Mouse (Mus musculus): Measurements from ENCODE around the gene Sept10.
A peak's percentile ranks its signal among the peaks of the same experiment; 100 is the strongest.

Sept10 gene

DNA sequence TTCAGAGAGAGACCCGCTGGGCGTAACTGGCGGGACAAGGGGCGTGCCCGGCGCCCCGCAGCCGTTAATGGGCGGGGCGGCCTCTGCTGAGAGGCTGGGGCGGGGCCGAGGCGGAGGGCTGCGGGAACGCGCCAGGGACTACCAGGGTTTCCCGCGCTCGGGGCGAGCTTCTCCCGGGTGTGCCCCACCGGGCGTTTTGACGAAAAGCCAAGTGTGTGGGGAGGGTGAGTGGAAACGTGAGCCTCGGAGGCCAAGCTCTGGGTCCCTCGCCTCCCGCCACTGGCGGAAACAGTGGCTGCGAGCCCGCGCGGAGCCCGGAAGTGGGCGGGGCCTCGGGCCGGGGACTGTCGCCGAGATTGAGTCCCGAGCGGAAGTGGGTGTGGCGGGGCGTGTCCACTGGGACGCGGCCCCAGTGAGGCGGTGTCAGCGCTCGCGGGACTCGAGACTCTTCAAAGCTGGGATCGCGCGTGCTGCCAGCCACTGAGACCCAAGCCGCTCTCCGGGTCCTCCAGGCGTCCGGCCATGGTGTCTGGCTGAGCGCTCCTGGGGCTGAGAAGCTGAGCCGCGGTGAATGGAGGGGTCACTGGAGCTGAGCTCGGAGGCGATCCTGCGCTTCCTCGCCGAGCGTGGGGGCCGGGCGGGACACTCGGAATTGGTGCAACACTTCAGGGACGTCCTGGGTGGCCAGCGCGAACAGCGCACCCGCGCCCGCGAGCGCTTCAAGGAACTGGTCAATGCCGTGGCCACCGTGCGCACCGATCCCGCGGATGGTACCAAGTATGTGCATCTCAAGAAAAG is at the start of gene Sept10, which contains the start of gene Sowahc:
Gene Sept10 (minus strand): TSS at position 375 of the 798 bp plus-strand sequence.
Gene Sowahc (plus strand): TSS at position 481 of the 798 bp plus-strand sequence.
- DNase-seq = peak; percentile 96 to 97

GRCm38 (mm10) chr10:59268754-59269153 is 47.1 kb upstream of the Sept10 start:
- no peak for DNase-seq

DNA sequence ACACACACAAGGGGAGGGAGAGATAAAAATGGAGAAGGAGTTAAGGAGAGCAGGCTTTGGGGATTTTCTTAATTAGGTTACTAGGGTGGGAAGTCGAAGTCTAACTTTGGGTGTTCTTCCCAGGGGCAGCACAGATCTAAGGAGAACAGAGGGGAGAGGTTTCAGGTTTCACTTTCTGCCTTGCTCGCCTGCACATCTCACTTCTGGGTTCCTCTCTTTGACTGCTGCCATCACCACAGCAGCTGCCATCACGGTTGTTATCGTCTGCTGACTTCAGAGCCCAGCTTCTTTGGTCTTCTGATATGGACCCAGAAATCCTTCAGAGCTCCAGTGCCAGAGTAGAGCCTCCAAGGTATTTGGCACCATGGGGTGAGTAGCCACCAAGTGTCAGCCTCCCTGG is 46.5 kb upstream of the Sept10 start:
- no peak for DNase-seq

DNA sequence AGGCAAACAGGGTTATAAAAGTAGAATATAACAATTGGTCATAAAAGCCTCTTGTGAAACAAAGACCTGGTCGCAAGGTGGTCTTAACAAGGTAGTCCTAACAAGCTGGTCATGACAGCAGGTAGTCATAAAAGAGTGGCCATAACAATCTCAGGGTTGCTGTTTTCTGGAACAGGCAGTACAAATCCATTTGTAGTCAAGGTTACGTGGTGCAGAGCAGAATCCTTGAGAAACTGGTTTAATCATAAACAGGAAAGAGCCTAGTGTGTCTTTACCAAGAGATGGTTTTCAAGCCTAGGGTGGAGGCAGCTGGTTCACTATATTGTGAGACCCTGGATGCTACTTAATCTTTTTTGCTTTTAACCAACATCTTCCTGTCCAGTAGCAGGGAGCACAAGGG is 45.6 kb upstream of the Sept10 start:
- DNase-seq = peak in 1 of 2 experiments; percentile 27

GRCm38 (mm10) chr10:59266097-59266496 is 44.5 kb upstream of the Sept10 start:
- no peak for DNase-seq

GRCm38 (mm10) chr10:59265674-59266073 is 44.0 kb upstream of the Sept10 start:
- no peak for DNase-seq

DNA sequence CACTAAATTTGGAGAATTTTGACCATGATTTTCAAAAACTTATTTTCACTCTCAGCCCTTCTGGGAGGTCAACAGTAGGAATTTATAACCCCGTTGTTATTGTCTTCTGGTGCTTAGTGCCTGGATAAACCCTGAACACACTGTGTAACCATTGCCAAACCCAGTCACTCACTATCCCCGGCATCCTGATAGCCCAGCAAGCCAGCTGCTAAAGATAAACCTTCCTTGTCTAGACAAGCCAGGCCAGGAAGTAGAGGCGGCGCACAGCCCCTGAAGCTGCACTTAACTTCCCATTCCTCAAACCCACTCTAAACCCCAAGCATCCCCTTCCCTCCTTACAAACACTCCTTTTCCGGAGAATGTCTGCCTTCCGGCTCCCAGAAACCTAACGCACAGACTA is 43.4 kb upstream of the Sept10 start:
- no peak for DNase-seq

- DNase-seq = no peak
Observed at GRCm38 (mm10) chr10:59262979-59263378, 41.3 kb upstream of the Sept10 start.

- no peak for DNase-seq
Observed at GRCm38 (mm10) chr10:59262021-59262420, 40.4 kb upstream of the Sept10 start.

GRCm38 (mm10) chr10:59261603-59262002 is 40.0 kb upstream of the Sept10 start:
- no peak for DNase-seq

GRCm38 (mm10) chr10:59259572-59259971 is 37.9 kb upstream of the Sept10 start:
- no peak for DNase-seq

- no peak for DNase-seq
Observed at GRCm38 (mm10) chr10:59256533-59256932, 34.9 kb upstream of the Sept10 start.

DNA sequence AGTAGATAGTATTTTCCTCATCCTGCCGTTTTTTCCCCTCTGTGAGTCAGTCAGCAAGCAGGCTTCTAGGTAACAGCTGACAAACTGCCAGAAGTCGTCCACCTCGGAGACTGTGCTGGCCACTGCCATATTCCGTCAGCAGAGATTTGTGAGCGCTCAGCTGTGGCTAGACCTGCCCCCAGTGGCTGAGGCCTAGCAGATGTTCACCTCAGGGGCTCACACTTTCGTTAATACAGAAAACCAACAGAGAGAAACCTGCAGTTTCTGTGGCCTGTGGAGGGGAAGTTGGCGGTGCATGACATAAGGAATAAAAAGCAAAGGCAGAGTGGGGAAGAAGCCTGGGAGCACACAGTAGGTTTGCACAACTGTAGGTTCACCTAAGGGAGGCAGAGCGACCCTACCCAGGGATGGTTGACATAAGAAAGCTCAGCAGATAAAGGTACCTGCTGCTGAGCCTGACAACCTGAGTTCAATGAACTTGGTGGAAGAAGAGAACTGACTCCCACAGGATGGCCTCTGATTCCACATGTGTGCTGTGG is 32.0 kb upstream of the Sept10 start:
- DNase-seq = no peak

DNA sequence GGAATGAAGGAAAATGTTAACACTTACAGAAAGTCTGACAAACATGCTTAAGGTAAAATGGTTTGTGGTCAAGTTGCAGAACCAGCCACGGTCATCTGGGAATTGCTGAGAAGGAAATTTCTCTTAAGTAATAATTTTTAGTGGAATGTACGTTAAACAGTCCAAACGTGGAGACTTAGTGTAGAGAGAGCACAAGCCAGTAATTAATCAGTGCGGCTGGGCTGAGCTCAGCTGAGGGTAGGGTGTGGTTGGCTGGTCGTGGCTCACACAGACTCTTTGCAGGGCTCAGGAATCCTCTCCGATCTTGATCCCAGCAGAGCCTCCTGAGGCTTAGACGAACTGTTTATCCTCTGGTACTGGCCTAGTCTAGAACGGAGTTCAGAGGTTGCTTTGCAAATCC is 30.7 kb upstream of the Sept10 start:
- DNase-seq = no peak

DNA sequence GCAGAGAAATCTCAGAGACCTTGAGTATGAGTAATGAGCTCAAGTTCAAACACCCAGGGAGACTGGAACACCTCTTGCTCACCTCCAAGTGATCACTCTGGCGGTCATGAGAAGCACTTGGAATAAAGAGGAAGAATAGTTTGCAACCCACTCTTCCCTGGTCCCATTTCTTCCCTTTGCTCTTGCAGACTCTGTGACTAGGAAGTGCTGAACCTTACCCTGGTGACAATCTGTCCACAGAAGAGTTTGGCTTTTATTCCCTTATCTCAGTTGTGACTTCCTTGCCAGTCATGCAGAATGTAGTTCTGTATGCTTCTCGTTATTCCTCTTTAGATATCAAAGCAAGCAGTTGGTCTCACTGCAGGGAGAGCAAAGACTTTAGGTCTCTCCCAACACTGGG is 30.3 kb upstream of the Sept10 start:
- no peak for DNase-seq

GRCm38 (mm10) chr10:59250679-59251078 is 29.0 kb upstream of the Sept10 start:
- no peak for DNase-seq

DNA sequence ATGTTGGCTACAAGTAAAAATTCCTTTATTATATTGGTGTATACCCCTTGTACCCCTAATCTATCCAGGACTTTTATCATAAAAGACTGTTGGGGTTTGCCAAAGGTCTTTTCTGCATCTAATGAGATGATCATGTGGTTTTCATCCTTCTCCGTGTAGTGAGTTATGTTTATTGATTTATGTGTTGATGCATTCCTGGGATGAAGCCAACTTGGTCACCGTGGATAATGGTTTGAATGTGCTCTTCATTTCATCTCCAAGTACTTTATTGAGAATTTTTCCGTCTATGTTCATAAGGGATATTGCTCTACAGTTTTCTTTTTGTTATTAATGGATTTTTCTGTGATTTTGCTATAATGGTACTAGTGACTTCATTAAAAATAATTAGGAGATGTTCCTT is 27.9 kb upstream of the Sept10 start:
- no peak for DNase-seq

DNA sequence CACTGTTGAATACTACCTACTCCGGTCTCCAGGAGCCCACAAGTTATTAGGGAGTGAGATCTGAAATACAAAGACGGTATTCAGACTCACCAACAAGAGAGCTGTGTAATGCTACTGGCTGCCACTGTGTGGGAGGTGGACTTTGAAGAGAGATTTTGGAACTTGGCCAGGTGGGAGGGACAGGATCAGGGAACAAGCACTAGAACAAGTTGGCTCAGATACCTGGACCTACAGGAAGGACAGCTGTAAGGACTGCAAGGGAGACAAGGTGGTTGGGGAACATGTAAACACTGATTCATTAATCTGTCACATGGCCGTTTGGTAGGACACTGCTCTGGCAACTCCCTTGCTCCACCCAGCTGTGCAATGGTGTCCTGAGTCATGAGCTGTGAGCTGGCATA is 19.5 kb upstream of the Sept10 start:
- DNase-seq = peak; percentile 69 to 73

GRCm38 (mm10) chr10:59237757-59238156 is 16.1 kb upstream of the Sept10 start:
- no peak for DNase-seq

GRCm38 (mm10) chr10:59236486-59236885 is 14.8 kb upstream of the Sept10 start:
- no peak for DNase-seq

DNA sequence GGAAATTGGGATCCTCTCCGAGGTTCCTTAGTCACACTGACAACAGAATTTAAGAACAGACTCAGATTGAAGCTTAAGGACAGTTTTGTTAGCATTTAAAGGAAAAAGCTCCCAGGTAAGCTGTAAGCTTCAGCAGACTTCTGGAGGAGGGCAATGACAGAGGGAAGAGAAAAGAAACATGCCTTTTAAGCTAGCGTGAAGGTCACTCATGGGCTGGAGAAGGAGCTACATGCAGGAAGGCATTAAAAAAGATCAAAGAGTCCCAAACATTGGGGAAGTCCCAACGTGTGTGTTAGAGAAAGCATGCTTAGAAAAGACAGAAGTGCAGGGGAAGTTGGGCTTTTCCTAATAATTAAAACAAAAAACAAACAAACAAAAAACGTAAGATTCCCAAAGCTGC is 14.2 kb upstream of the Sept10 start:
- no peak for DNase-seq

DNA sequence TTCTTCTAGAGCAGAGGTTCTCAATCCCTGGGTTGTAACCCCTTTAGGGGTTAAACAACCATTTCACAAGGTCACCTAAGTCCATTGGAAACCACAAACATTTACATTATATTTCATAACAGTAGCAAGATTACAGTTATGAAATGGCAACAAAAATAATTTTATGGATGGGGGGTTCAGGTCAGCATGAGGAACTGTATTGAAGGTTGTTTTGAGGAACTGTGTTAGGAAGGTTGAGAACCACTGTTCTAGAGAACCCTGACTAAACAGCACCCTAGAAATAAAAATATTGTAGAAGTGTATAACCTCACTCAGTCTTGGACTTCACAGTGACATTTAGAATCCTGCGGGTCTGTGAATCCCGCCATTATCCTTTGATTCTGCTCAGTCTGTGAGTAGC is 13.6 kb upstream of the Sept10 start:
- no peak for DNase-seq

DNA sequence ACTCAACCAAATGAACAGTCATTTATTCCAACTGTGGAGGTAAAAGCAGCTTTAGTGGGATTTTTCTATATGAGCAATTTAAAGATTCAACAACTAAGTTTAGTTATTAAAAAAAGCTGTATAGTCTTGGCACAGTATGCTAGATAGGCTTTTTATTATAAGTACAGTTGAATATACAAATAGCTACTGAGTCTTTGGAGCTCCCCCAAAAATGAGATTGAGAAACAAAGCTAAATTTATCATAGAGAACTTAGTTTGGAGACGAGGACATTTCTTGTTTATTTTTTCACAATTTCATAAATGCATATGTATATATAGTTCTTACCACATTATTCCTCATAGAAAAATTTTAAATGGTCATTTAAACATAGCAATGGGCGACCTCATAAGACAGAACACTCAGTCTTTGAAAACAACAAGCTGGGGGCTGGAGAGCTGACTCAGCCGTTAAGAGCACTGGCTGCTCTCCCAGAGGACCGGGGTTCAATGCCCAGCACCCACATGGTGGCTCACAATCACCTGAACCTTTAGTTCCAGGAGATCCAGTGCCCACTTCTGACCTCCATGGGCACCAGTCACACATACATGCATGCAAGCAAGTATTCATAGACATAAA is 7.7 kb upstream of the Sept10 start:
- DNase-seq = no peak

DNA sequence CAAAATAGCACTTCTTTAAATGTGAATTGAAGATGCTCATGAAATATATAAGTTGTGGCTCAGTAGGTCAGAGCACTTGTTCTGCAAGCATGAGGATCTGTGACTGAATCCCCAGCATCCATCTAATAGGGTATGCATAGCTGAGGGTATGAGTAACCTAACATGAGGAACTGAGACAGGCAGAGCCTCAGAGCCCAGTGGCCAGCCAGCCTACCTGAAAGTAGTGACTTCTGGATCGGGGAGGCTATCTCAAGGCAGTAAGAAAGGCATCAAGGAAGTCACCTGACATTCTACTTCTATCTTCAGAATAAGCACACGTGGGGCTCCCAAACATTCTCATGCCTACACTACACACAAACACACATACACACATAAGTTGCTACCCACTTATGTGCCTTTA is 3.5 kb upstream of the Sept10 start:
- no peak for DNase-seq

Measured in kidney, adult 8-10 months (tissue).